Mouse (Mus musculus) lung, adult 2 months (tissue): Measurements from ENCODE around the gene B9d1.

ENCODE experiments used
- CTCF ChIP-seq: fragments of 200-500 bp; IDR thresholded peaks from 2 replicates; pipeline ENCODE4 v1.5.1; 2011; ENCODE audit warnings: mild to moderate bottlenecking, low read length, control low read depth; ENCODE audit not compliant: insufficient read depth
- POLR2A ChIP-seq: fragments of 200-500 bp; IDR thresholded peaks from 2 replicates; pipeline ENCODE4 v1.6.1; 2011; ENCODE audit warnings: low read depth, mild to moderate bottlenecking, control low read depth, low read length, borderline replicate concordance; ENCODE audit errors: extremely low read depth

- TF ChIP-seq POLR2A = no peak
- TF ChIP-seq CTCF = no peak
Measured at GRCm38 (mm10) chr11:61536952-61537351, 32.0 kb downstream of the B9d1 start.
